20 mouse cellular contexts compared by ENCODE assay signal in the genomic region with DNA sequence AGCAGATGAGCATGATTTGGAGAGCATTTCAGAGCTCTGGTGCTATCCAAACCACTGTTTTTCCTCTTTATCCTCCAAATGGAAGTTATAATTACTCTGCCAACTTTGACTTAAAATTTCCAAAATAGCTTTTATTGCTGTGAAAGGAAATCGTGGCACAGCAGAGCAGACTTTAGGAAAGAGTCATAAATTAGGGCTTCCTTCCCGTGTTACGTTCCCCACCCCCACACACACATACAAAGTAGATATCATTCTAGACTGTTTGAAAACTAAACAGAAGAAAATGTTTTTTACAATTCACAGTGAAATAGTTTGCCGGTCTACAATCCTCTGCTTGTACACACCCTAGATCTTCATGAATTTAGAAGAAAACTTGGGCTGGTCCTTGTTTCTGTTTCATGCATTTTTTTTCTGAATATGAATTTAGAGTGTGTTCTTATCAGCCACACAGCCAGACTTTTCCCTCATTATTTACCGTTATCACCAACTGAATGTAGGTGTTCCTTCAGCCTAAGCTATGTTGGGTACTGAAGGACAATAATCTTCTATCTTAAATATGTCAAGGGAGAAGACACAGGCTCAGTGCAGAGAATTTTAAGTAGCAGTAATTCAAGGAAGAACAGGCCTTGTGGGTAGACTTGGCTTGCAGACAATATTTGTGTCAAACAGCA. TPM values are rescaled to one million over a fixed set of nuclear protein-coding genes. Genes with fewer than 3 reads are reported as not detected.
DNase-seq lines count a peak whose midpoint lies in the region; ATAC-seq and TF ChIP-seq lines count a peak whose summit lies in the region.
"Had no signal": no experiment of that assay in that cellular context is flagged by ENCODE, and none has a peak within 500 bp of the region (broad histone marks: within the 10 kb centered on the region; RNA-seq: fewer than 3 reads in every experiment).

No protein-coding gene starts in this region.

- DNase-seq in G1E (ENCODE audit: low spot score): no peak
- DNase-seq in MEL-GATA-1-ER (ENCODE audit: extremely low read depth, low read depth): peak; percentile 72
- DNase-seq in kidney, postnatal 10 days: peak; percentile 38
- DNase-seq in liver, embryonic 14.5 days (ENCODE audit: low read depth in 3 of 3, low spot score in 3 of 3): peak in 2 of 3 experiments; percentile 43 to 56
- no peak for DNase-seq in cerebellum, postnatal 36 days
- no peak for DNase-seq in yolk sac, embryonic 10.5 days (ENCODE audit: low spot score)
- no peak for DNase-seq in embryo, embryonic 10 days (ENCODE audit: low spot score)
- DNase-seq: cerebellum, adult 11-12 months; cerebellum, postnatal 25 days; gastrocnemius, adult 2 months; heart, adult 11 months; lung, embryonic 14.5 days; lung, postnatal 4 days; midbrain, embryonic 14.5 days; retina, postnatal 1 day; thymus, adult 18-20 months had no signal

- H3K4me3 ChIP-seq in G1E (ENCODE audit: low read depth, low read length): no peak overlapping the region; the same call in 1 of the 2 replicates
- H3K4me3 ChIP-seq in liver, embryonic 14.5 days (ENCODE audit: insufficient read depth in 1 of 2, low read depth in 2 of 2, low read length in 2 of 2): peak overlapping the region in 1 of 2 experiments; percentile 25; a peak in 2 of 4 replicates
- H3K4me3 ChIP-seq: gastrocnemius, adult 2 months; heart, embryonic 15.5 days; hindbrain, embryonic 13.5 days; intestine, embryonic 15.5 days; layer of hippocampus, adult 2 months had no signal

- peak overlapping the region; percentile 50 for H3K9ac ChIP-seq in liver, embryonic 14.5 days (replicated peaks)
- H3K9ac ChIP-seq: heart, embryonic 15.5 days; hindbrain, embryonic 13.5 days; intestine, embryonic 15.5 days; lung, embryonic 14.5 days had no signal

- no peaks in the 10 kb centered on the region for H3K27me3 ChIP-seq in G1E (ENCODE audit: insufficient read depth, low read length)
- no peaks in the 10 kb centered on the region for H3K27me3 ChIP-seq in liver, embryonic 14.5 days (ENCODE audit: control insufficient read depth, insufficient read depth, low read length)
- H3K27me3 ChIP-seq: heart, embryonic 15.5 days; hindbrain, embryonic 13.5 days; intestine, embryonic 15.5 days had no signal

- H3K4me2 ChIP-seq in liver, embryonic 14.5 days (ENCODE audit: low read depth): peak overlapping the region; percentile 63
- H3K4me2 ChIP-seq: heart, embryonic 15.5 days; hindbrain, embryonic 13.5 days; intestine, embryonic 15.5 days; lung, embryonic 14.5 days had no signal

- H3K4me1 ChIP-seq in G1E (ENCODE audit: insufficient read depth, low read depth, low read length): peaks cover 48% of the 10 kb centered on the region
- H3K4me1 ChIP-seq in liver, embryonic 14.5 days (replicated peaks; ENCODE audit: control insufficient read depth in 2 of 2, insufficient read depth in 2 of 2, low read length in 1 of 2): peaks cover 32 to 43% of the 10 kb centered on the region in 2 experiments
- H3K4me1 ChIP-seq: hindbrain, embryonic 13.5 days; intestine, embryonic 15.5 days had no signal

- peak overlapping the region; percentile 88 for H3K27ac ChIP-seq in liver, embryonic 14.5 days
- H3K27ac ChIP-seq: gastrocnemius, adult 2 months; heart, embryonic 15.5 days; hindbrain, embryonic 13.5 days; intestine, embryonic 15.5 days; layer of hippocampus, adult 2 months had no signal

- peaks cover 35% of the 10 kb centered on the region for H3K36me3 ChIP-seq in G1E (replicated peaks)
- peaks cover 6% of the 10 kb centered on the region; the same call in 1 of the 2 replicates for H3K36me3 ChIP-seq in liver, embryonic 14.5 days (replicated peaks; ENCODE audit: control insufficient read depth, insufficient read depth, low read depth)

- peaks cover 6% of the 10 kb centered on the region for H3K9me3 ChIP-seq in G1E (replicated peaks)
- no peaks in the 10 kb centered on the region; the same call in 1 of the 2 replicates for H3K9me3 ChIP-seq in liver, embryonic 14.5 days (ENCODE audit: control insufficient read depth, low read length)
- H3K9me3 ChIP-seq: heart, embryonic 15.5 days had no signal

- WGBS in liver, embryonic 14.5 days (ENCODE audit: insufficient replicate concordance): 10% methylated on average over 5 of the region's 5 CpGs

- TF ChIP-seq EP300 in liver, embryonic 14.5 days (IDR thresholded peaks at IDR 0.05; ENCODE audit: low read depth): peak; percentile 81

- TF ChIP-seq CTCF in G1E (IDR thresholded peaks at IDR 0.05; ENCODE audit: low read depth, low read length): no peak
- no peak for TF ChIP-seq CTCF in liver, embryonic 14.5 days (IDR thresholded peaks at IDR 0.05; ENCODE audit: low read depth)

- peak; percentile 46 for ATAC-seq in G1E (ENCODE audit: extremely low read depth, insufficient number of reproducible peaks, low FRiP score, poor library complexity, severe bottlenecking)
- peak; percentile 69 for ATAC-seq in liver, embryonic 14.5 days (ENCODE audit: insufficient read depth)
- ATAC-seq: intestine, embryonic 15.5 days had no signal

RNA-seq across cellular contexts. Expression of a gene that starts 22.2 kb away (rescaled TPM):
- total RNA-seq in G1E (2014; fragmentation: Nextera tagmentation) (70.0 and 97.5 TPM in 2 replicates), G1E (2017) (48.1 and 51.6 TPM in 2 replicates)
- polyA plus RNA-seq in G1E (2012): 11.0 and 11.2 TPM in 2 replicates
- polyA plus RNA-seq in liver, embryonic 14.5 days (2012; rRNA removed): 3.4 and 5.3 TPM in 2 replicates
- 10.8 TPM in 2 replicates for polyA plus RNA-seq in liver, embryonic 14.5 days (2014; fragmentation: Nextera tagmentation; extraction: Ambion mirVana)

RNA-seq across cellular contexts. Expression of a gene that starts 42.0 kb away (rescaled TPM):
- total RNA-seq in G1E (2014; fragmentation: Nextera tagmentation): 454 and 572 TPM in 2 replicates
- total RNA-seq in G1E (2017): 68.0 and 83.3 TPM in 2 replicates
- polyA plus RNA-seq in G1E (2012): 205 and 234 TPM in 2 replicates
- polyA plus RNA-seq in liver, embryonic 14.5 days (2012; rRNA removed): 37.7 and 51.2 TPM in 2 replicates
- 139 and 140 TPM in 2 replicates for polyA plus RNA-seq in liver, embryonic 14.5 days (2014; fragmentation: Nextera tagmentation; extraction: Ambion mirVana)

Comparison
In these comparisons a context has a peak if more than half of its experiments do, and no peak if none do; other contexts are left out.
1. DNase-seq: peak in MEL-GATA-1-ER (single experiment), kidney, postnatal 10 days (single experiment) and liver, embryonic 14.5 days (2 of 3); none in G1E (single experiment), cerebellum, postnatal 36 days (0 of 2), yolk sac, embryonic 10.5 days (single experiment) and embryo, embryonic 10 days (single experiment).